Mouse (Mus musculus): ENCODE measurements at regions not wholly inside any gene's neighbourhood (a gene's known extent, or its start where the extent isn't known, plus 50 kb on each side); places are given as distances from the start of the nearest gene placed in this dataset.

DNA sequence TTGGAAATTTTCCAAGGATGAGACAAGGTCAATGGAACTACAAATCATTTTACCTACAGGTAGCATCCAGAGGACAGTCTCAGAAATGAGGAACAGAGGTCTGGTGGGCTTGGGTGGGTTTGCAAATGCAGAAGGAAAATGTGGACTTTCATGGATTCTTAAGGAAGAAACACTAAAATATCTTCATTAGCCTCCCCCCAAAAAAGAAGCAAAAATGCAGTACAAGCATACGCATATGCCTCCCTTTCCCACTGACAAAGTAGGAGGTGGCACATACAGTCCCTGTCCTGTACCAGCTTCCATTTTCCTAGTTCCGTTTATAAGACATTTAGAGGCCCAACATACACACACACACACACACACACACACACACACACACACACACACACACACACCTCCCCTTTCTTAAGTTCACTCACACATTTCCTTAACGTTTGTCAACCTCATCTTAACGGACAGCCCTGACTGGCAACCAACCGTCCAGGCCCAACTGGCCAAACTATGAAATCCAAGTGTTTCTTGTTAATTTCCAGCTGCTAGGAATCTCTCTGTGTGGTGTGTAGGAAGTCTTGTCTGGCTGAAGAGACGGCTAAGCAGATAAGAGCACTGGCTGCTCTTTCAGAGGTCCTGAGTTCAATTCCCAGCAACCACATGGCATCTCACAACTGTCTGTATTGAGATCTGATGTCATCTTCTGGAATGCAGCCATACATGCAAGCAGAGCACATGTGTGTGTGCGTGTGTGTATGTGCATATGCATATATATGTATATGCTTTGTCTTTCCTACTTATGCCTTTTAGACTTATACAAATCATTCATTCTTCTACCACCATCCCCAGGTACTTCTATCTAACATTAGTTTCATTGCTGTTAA lies 206.6 kb upstream of the Hnrnpa3 start:
- DNase-seq (ENCODE audit: low spot score) = no peak

DNA sequence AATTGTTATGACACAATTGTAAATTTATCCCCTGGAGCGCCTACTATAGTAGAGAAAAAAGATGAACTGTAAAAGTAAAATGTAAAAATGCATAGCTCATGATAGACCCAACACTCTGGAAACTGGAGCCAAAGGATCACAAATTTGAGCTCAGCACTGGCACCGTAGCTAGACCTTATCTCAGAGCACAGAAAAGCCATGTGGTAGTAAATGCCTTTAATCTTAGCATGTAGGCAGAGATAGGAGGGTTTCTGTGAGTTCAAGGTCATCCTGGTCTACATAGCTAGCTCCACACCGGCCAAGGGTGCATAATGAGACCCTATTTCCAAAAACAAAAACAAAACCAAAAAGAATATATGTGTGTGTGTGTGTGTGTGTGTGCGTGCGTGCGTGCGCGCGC lies 203.6 kb upstream of the Hnrnpa3 start:
- DNase-seq (ENCODE audit: low spot score) = no peak

DNA sequence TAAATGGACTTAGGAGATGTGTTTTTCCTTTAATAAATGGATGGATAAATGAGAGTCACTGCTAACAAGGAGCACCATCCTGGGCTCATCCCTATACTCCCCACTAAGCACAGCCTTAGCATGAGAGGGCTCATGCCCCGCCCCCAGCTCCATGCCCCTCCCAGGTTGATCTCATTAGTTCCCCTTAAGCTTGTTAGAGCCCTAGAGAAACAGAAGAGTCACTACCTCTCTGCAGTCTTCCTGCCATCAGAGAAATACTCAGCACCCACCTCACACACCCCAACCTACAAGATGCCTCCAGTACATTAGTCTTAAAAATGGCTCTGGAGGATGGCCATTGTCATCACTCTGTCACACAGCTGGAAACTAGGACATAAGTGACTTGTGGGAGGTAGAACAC lies 202.8 kb upstream of the Hnrnpa3 start:
- no peak for DNase-seq (ENCODE audit: low spot score)

DNA sequence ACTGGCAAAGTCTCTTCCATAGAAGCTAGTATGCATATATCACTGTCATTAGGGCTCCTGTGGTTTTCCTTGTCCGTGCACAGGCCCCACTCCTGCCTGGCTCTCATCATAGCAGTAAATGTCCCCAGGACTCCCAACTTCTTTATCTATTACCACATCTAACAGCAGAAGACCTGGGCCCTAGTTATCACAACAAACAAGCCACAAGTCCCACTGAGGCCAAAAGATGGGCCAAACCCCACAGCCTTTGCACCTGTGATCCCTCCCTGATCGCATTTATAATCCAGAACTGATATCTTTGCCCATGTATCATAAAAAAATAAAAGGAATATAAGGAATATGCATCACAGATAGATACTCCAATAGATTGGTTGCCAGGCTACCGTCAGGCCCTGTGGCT lies 201.6 kb upstream of the Hnrnpa3 start:
- DNase-seq (ENCODE audit: low spot score) = no peak

DNA sequence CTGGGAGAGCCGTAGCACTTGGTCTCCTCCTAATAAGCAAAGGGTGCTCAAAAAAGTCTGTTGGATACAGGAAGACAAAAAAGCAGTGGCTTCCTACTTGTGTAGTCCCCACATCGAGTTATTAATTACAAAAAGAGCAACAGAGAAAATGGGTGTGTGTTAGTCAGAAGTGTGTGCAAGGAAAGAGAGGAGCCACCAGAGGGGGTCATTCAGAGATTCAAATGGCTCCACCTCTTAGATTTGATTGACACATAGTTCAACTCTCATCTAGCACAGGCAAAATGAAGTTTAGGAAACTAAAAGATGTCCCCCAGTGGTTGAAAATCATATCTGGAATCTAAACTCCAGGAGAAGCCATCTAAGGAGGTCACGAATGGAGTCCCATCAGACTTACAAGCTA lies 200.2 kb upstream of the Hnrnpa3 start:
- no peak for DNase-seq (ENCODE audit: low spot score)

DNA sequence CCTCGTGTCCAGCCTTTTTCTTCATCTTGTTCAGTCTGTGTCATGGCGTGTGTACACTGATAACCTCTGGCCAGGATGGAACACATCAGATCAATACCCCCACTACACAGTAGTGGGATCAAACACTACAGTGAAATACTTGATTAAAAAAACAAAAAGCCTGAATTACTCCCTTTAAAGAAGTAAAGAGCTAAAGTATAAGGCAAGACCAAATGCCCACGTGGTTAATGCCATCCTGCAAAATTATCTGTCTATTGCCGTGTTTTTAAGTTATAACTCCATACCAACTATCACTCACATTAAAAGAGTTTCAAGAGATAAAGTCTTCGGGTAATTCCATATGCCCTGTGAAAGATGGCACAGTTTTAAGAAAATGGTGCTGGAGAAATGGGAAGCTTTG lies 198.6 kb upstream of the Hnrnpa3 start:
- no peak for DNase-seq (ENCODE audit: low spot score)

DNA sequence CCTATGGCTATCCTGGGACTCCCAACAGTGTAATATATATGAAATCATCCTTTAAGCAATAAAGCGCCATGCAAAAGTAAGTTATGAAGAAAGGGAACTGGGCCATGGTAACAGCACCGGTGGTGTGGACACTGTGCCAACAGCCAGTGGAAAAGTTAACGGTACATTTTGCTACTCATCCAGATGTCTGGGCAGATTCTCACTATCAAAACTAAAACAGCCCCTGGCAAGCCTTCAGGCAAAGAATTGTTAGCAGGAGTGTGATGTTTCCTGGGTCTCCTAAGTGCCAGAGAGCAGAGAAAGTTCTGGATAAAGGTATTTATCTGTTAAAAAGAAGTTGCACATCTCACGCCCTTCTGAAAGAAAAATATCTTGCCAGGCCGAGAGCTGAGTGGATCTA lies 198.0 kb upstream of the Hnrnpa3 start:
- DNase-seq (ENCODE audit: low spot score) = no peak

DNA sequence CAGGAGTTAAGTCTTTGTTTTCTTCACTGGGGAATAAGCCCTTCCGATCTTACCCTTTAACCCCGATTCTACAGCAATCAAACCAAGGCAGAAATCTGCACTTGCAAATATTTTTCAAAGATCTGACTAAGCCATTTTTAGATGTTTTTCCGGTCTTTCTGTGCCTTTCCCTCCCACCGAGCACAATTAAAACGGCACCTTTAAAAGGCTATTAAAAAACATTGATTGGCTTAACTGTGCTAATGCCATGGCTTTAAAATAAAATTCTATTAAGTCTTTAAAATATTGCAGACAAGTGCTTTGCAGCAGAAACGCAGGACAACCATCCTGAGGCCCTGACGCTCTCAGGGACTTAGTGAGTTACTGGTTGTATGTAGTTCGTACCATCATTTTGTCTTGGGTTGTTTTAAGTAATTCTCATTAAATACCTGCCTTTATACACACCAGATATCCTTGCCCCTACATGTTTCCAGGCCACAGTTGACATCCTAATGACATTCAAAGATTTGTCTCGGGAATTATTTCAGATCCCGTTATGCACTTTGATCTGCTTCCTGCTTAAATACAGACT lies 197.6 kb upstream of the Hnrnpa3 start:
- no peak for DNase-seq (ENCODE audit: low spot score)

DNA sequence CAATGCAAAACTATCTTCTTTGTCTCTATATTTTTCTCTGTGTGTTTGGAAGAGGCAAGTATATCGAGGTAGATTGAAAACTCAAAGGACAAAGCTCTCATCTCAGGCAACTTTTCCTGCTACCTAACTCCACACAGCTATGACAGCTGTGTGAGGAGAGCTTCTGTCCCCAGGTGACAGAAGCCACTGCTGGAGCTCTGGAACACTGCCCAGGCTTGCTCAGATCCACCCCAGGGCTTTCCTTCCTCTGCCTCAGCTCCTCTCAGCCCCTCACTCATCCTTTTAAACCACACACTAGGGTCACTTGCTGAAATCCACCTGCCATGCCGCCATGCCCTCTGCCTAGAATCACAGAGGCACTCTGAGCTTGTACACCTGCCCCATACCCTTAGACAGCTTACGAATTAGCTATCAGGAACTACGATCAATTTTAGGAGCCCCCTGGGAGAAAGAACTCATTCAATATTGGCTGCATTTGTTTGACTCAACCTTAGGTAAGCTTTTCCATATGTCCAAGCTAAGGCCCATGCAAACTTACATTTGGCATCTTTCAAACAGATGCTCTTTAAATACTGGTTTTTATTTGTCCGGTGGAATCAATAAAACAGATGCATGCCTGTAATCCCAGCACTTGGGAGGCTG lies 196.9 kb upstream of the Hnrnpa3 start:
- no peak for DNase-seq (ENCODE audit: low spot score)

DNA sequence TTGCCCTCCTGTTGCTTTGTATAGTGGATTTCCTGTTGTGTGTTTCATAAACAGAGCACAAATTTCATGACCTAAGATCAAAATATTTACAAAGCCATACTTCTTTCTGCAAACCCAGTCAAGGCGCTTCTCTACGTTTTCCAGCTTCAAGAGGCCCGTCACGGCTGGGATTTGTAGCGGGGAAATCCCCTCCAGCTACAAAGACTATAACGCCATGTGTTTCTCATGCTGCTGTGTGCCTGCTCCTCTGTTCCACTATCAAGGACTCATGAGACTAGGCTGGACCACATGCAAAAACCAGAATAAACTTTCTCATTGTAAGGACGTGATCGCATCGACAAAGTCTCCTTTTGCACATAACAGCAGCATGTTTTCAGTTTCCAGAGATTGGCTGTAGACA lies 196.0 kb upstream of the Hnrnpa3 start:
- no peak for DNase-seq (ENCODE audit: low spot score)

DNA sequence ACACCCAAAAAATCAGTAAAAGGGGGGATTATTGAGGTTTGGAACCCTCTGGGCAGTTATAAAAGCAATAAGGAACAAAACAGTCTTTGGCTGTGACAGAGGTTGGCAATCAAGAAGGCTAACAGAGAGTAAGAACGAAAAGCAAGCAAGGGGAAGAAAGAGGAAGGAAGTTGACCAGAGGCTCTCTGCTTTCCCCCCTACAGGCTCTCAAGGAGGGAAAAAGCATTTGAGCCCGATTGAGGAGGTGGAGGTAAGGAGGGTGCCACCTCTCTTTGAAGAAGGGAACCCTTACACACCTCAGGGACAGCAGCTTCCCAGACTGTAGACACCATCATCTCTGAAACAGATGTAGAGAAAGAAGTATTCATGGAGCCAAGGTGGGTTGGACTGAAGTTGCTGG lies 194.6 kb upstream of the Hnrnpa3 start:
- no peak for DNase-seq (ENCODE audit: low spot score)

DNA sequence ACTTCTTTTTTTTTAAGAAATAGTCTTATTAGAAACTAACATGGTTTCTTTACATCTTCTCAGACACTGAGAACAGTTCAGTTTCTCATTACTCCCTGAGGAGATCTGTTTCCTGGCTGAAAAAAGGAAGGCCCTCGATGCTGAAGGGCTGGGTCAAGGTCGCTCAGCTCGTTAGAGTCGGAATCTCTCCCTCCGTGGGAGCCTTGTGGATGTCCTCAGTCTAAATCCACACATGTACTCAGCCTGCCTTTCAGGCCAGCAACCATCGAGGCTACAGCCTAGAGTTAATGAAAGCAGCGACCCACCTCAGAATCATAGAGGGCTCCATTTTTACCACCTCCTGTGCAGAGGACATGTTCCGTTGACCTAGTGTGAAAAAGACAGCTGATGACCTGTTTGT lies 190.2 kb upstream of the Hnrnpa3 start:
- DNase-seq (ENCODE audit: low spot score) = no peak

DNA sequence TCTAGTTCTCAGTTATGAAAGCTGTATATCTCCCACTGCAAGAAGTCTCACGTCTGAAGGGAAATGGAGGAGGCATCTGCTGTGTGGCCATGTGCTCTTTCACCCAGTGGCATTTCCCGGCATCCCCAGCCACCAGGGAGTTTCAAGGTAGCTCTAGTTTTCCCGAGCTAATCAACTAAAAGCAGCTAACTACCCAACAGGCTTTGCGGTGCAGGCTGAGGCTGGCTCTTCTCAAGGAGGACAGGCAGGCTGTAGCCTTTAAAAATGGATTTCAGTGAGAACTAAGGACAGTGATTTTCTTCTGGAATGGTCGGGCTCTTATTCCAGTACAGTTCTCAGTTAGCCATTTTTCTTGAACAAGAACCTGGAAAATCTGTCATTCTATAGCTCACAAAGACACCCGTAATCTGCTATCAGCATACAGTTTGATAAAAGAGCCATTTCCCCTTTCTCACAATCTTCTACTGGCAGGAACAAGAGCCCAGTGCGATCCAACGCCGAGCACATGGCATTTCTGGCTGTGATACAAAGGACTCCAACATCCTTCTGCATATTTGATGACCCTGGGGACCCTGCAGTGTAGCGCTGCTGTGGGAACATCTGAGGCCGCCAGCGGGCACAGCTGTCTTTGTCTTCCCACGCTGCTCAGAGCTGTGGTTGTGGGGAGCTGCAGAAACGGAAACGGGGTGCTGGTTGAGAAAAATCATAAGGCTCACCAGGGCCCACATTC lies 188.9 kb upstream of the Hnrnpa3 start:
- DNase-seq (ENCODE audit: low spot score) = peak; percentile 5

DNA sequence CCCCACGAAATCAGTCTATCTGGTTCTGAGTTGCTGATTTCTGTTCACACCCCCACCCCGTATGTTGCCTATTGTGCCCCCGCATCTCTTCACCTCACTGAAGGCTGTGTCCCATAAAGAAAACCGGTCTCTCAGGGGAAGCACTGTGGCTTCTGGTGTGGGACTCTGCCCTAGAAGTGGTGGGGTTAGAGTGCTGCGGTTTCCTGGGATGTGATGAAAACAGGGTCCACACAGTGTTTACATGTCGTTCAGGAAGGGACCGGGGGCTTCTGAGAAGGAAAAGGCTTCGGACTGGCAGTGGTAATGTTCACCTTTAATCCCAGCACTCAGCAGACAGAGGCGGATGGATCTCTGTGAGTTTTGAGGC lies 188.4 kb upstream of the Hnrnpa3 start:
- DNase-seq (ENCODE audit: low spot score) = no peak

DNA sequence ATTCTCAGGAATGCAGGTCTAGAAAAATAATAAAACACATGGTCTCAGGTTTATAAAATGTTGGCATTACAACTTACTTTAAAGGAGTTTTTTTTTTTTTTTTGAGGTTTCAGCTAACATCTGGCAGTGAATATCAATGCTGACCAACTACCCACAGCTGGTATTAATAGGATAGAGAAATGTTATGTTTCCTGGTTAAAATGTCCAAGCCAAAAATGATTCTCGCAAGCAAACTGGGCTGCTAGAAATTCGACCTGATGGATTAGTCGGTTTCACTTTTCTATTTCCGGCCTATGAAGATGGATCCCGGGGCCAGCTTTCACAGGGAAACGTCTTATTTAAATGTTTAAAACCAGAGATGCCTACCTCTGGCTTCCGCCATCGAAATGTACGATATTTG lies 186.6 kb upstream of the Hnrnpa3 start:
- no peak for DNase-seq (ENCODE audit: low spot score)

DNA sequence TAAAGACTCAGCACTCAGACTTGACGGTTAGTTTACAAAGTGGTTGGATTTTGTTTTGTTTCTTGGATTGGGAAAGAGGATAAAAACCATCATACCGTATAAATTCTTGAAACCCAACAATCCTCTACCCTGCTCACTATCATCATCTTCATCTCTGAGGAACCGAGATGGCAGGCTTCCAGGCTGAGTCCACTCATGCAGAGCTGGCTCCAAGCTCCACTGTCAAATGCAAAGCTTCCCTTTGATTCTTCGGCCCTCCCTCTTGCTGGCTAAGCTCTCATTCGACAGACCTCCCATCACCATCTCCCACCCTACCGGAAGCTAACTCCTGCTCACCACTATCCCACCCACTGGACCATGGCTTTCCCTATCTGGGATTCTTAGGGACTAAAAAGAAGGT lies 184.6 kb upstream of the Hnrnpa3 start:
- DNase-seq (ENCODE audit: low spot score) = no peak

DNA sequence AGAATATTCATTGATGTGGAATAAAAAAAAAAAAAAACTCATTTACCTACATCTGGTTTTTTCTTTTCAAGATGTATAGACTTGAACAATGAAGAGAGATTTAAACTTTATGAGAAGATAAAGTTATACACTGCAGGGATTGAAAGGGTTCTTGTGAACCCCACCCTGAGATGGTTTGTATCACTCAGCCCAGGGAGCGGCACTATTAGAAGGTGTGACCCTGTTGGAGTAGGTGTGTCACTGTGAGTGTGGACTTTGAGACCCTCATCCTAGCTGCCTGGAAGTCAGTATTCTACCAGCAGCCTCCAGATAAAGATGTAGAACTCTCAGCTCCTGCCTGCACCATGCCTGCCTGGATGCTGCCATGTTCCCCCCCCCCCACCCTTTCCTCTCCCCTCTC lies 182.7 kb upstream of the Hnrnpa3 start:
- DNase-seq (ENCODE audit: low spot score) = no peak

DNA sequence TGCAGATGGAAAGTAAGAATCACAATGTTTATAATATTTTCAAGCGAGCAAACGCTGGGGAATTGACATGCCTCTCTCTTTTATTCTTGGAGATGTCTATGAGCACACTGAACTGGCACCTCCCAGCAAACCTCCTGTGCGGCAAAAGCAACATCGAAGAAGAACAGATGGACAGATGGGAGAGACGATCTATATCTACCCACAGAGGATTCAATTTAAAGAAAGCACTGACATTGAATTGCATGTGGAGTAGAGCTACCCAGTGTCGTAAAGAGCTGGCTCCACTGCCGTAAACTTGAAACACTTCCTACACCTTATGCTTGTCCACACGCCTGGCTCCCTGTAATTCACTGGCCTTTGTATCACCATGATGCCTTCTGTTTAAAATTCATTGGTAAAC lies 182.0 kb upstream of the Hnrnpa3 start:
- DNase-seq (ENCODE audit: low spot score) = no peak

DNA sequence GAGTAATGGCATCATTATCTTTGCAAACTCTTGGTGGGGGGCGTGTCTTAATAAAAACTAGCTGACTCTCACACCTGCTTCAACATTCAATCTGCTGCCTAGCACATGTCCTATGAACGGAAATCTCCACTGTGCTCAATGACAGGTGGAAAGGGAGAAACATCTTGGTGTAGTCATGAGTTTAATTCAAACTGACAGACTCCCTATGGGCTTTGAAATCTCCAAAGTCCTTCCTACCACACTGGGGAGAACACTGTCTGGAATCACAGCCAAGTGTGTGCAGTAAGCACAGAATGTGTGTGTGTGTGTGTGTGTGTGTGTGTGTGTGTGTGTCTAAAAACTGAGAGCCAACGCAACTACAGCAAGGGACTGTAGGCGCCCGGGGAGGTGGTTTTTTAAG lies 179.5 kb upstream of the Hnrnpa3 start:
- no peak for DNase-seq (ENCODE audit: low spot score)

DNA sequence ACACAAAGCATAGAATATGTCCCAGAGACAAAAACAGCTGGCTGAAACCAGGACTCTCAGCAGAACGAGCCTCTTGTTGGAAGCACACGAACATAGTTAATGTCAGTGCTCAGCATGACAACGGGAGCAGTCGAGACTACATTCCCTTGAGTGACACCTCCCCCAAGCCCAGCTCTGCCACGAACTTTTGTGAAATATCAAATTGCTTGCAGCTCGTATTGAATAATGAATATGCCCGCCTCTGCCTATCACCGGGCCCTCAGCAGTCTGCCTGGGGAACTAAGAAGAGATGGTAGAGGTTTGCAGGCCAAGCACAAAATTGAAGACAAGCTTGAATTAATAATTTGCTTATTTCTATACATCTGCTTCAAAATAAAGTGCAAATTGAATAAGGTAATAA lies 177.2 kb upstream of the Hnrnpa3 start:
- no peak for DNase-seq (ENCODE audit: low spot score)

DNA sequence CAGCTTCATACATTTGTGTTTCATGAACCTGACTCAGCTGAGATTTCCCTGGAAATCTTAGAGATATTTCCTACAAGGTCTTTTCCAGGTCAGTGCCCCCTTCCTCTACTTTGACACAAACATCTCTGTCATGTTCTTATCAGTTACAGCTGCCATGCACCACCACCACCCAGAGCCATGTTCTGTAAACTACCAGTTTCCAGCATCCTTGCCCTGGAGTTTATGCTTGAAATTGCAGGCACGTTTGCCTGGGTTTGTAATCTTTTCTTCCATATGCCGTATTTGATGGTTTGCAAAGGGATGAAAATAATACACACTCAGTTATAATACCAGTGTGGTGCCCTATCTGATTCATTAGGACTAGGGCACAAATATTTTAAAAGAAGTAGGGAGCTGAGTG lies 176.6 kb upstream of the Hnrnpa3 start:
- no peak for DNase-seq (ENCODE audit: low spot score)

DNA sequence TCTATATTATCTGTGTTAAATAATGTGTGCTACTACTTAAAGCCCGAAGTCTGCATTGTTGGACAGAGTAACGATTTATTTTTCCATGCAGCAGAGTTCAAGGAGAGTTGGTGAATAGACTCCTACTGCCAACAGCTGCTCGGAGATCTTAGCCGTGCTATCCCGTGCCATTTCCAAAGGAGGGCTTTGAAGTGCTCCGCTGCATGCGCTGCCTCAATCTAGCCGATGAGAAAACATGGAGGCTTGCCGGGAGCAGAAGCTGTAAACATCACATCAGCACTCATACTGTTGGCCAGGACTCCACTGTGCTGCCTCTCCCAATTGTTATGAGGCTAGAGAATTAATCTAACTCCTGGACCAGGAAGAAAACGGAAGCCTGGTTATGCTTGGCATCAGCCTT lies 174.1 kb upstream of the Hnrnpa3 start:
- no peak for DNase-seq (ENCODE audit: low spot score)

DNA sequence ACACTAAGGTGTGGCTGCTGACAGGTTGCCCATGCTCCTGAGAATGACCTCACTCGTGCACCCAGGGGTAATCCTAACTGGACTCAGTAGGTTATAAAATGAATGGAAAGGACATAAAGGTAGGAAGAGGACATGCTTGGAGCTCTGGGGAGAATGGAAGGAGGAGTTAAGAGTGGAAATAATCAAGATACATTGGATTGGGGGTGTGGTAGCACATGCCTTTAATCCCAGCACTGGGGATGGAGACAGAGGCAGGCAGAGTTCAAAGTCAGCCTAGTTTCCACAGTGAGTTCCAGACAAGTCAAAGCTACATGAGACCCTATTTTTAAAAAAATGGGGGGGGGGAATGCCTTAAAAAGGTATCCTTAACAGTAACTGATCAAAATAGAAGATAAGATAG lies 167.9 kb upstream of the Hnrnpa3 start:
- DNase-seq (ENCODE audit: low spot score) = no peak
